Mouse (Mus musculus): Measurements from ENCODE around the gene Serpinb7. TPM values are rescaled to one million over a fixed set of nuclear protein-coding genes. Genes with fewer than 3 reads are reported as not detected.

Serpinb7 gene
- total and polyA plus RNA-seq, 3 experiments, result 0.17 to 0.20 TPM; not detected in 1

DNA sequence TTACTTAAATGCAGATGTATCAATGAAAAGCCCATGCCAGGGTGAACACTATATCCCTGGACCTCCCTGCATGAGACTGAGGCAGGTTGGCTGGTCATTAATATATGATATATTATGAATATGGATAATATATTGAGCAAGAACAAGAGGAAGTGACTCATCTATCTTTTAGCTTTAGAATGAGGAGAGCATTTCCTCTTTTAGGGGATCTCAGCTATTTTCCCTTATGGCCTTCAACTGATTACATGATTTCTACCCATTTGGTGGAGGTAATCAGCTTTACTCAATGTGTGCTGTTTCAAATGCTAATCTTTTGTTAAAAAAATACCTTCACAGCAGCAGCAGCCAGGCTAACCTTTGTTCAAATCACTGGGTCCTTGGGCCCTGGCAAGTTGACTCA lies 18.0 kb upstream of the Serpinb7 start:
- no peak overlapping the region for H3K4me3 ChIP-seq (replicated peaks in 1 of 3; ENCODE audit: low read depth in 2 of 3, low read length in 2 of 3, poor library complexity in 1 of 3)
- H3K4me2 ChIP-seq (ENCODE audit: insufficient read depth, low read depth, poor library complexity, severe bottlenecking), result no peak overlapping the region
- H3K36me3 ChIP-seq (replicated peaks in 1 of 2; ENCODE audit: control insufficient read depth in 1 of 2, insufficient read depth in 1 of 2, low read length in 1 of 2), result no peaks in the 10 kb centered on the region
- in situ Hi-C loops (cut with MboI; ENCODE audit: low pct_ligation_motif_present, low pct_unique_long_range_greater_than_20kb, low sequenced_read_pairs), result no loop called here
- no peak for DNase-seq (ENCODE audit: extremely low read depth)
- H3K79me2 ChIP-seq (replicated peaks; ENCODE audit: control insufficient read depth, extremely low read depth, insufficient read depth, poor library complexity, severe bottlenecking), result no peaks in the 10 kb centered on the region
- dilution Hi-C loops (cut with MboI; ENCODE audit: extremely low pct_ligation_motif_present, extremely low pct_unique_long_range_greater_than_20kb, low sequenced_read_pairs), result no loop called here
- H3K9ac ChIP-seq (ENCODE audit: insufficient read depth, low read depth), result no peak overlapping the region
- no peak overlapping the region for H3K27ac ChIP-seq (ENCODE audit: insufficient read depth, low read depth)
- H3K27me3 ChIP-seq (replicated peaks), result no peaks in the 10 kb centered on the region
- H3K9me3 ChIP-seq (replicated peaks; ENCODE audit: low read length), result no peaks in the 10 kb centered on the region
- TF ChIP-seq RCOR1 (conservative IDR thresholded peaks at IDR 0.05; ENCODE audit: low read depth, low read length), result no peak
- TF ChIP-seq MEF2A (IDR thresholded peaks at IDR 0.05; ENCODE audit: borderline replicate concordance, low read depth, low read length), result no peak
- TF ChIP-seq ZMIZ1 (IDR thresholded peaks at IDR 0.05; ENCODE audit: low read depth, low read length), result no peak
- no peak for TF ChIP-seq ZKSCAN1 (IDR thresholded peaks at IDR 0.05; ENCODE audit: borderline replicate concordance, low read depth, low read length)
- TF ChIP-seq JUND (conservative IDR thresholded peaks at IDR 0.05; ENCODE audit: low read depth, low read length), result no peak
- no peak for TF ChIP-seq HCFC1 (IDR thresholded peaks at IDR 0.05; ENCODE audit: low read depth, low read length)
- no peak for TF ChIP-seq POLR2A (IDR thresholded peaks at IDR 0.05; ENCODE audit: low read depth, low read length)
- TF ChIP-seq GABPA (IDR thresholded peaks at IDR 0.05; ENCODE audit: insufficient replicate concordance, low read depth, low read length), result no peak
- TF ChIP-seq ELF1 (IDR thresholded peaks at IDR 0.05; ENCODE audit: low read depth, low read length), result no peak
- TF ChIP-seq MXI1 (IDR thresholded peaks at IDR 0.05; ENCODE audit: low read depth, low read length), result no peak
- no peak for TF ChIP-seq CTCF (conservative IDR thresholded peaks at IDR 0.05 in 1 of 2, IDR thresholded peaks at IDR 0.05 in 1 of 2; ENCODE audit: low read depth in 2 of 2, low read length in 2 of 2)
- TF ChIP-seq KAT2A (IDR thresholded peaks at IDR 0.05; ENCODE audit: insufficient replicate concordance, low read length), result no peak
- TF ChIP-seq SIN3A (IDR thresholded peaks at IDR 0.05; ENCODE audit: low read length), result no peak
- H3K4me1 ChIP-seq (ENCODE audit: control insufficient read depth in 1 of 2, insufficient read depth in 2 of 2), result peaks cover 3 to 6% of the 10 kb centered on the region in 2 experiments

DNA sequence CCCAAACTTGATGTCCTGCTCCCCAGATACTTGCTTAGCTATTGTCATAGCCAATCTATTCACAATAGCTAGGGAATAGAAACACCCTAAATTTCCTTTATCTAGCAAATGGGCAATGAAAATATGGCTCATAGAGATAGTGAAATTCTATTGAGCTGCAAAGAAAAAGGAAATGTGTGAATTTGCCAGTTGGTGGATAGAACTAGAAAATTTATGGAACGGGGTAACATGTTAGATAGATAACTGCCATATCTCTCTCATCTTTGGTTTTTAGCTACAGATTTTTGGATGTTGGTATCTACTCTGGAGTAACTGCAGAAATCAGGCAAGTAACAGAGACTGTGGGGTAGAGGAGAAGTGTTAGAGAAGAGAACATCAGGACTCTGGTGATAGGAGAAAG lies 17.1 kb upstream of the Serpinb7 start:
- H3K4me1 ChIP-seq (ENCODE audit: control insufficient read depth in 1 of 2, insufficient read depth in 2 of 2), result peaks cover 2% of the 10 kb centered on the region in 2 experiments; a peak in 2 of 4 replicates
- H3K27me3 ChIP-seq (replicated peaks), result no peaks in the 10 kb centered on the region
- no peak overlapping the region for H3K4me3 ChIP-seq (replicated peaks in 1 of 3; ENCODE audit: low read depth in 2 of 3, low read length in 2 of 3, poor library complexity in 1 of 3)
- no peaks in the 10 kb centered on the region for H3K79me2 ChIP-seq (replicated peaks; ENCODE audit: control insufficient read depth, extremely low read depth, insufficient read depth, poor library complexity, severe bottlenecking)
- H3K9me3 ChIP-seq (replicated peaks; ENCODE audit: low read length), result no peaks in the 10 kb centered on the region
- H3K4me2 ChIP-seq (ENCODE audit: insufficient read depth, low read depth, poor library complexity, severe bottlenecking), result no peak overlapping the region
- H3K36me3 ChIP-seq (replicated peaks in 1 of 2; ENCODE audit: control insufficient read depth in 1 of 2, insufficient read depth in 1 of 2, low read length in 1 of 2), result no peaks in the 10 kb centered on the region
- dilution Hi-C loops (cut with MboI; ENCODE audit: extremely low pct_ligation_motif_present, extremely low pct_unique_long_range_greater_than_20kb, low sequenced_read_pairs) (no loop called here), in situ Hi-C loops (cut with MboI; ENCODE audit: low pct_ligation_motif_present, low pct_unique_long_range_greater_than_20kb, low sequenced_read_pairs) (no loop called here)
- H3K9ac ChIP-seq (ENCODE audit: insufficient read depth, low read depth), result no peak overlapping the region
- TF ChIP-seq TBP (conservative IDR thresholded peaks at IDR 0.05; ENCODE audit: low read depth, low read length) (no peak), ETS1 (conservative IDR thresholded peaks at IDR 0.05; ENCODE audit: low read depth, low read length) (no peak), POLR2AphosphoS2 (IDR thresholded peaks at IDR 0.05; ENCODE audit: low read depth, low read length) (no peak), HCFC1 (IDR thresholded peaks at IDR 0.05; ENCODE audit: low read depth, low read length) (no peak), E2F4 (IDR thresholded peaks at IDR 0.05; ENCODE audit: insufficient replicate concordance, low read depth, low read length) (no peak), POLR2A (IDR thresholded peaks at IDR 0.05; ENCODE audit: low read depth, low read length) (no peak), MAFK (IDR thresholded peaks at IDR 0.05; ENCODE audit: insufficient replicate concordance, low read length) (no peak), USF2 (conservative IDR thresholded peaks at IDR 0.05; ENCODE audit: low read depth, low read length) (no peak), ZKSCAN1 (IDR thresholded peaks at IDR 0.05; ENCODE audit: borderline replicate concordance, low read depth, low read length) (no peak), MXI1 (IDR thresholded peaks at IDR 0.05; ENCODE audit: low read depth, low read length) (no peak), NRF1 (IDR thresholded peaks at IDR 0.05; ENCODE audit: low read depth, low read length) (no peak), PAX5 (IDR thresholded peaks at IDR 0.05; ENCODE audit: low read length) (no peak), ZMIZ1 (IDR thresholded peaks at IDR 0.05; ENCODE audit: low read depth, low read length) (no peak), MEF2A (IDR thresholded peaks at IDR 0.05; ENCODE audit: borderline replicate concordance, low read depth, low read length) (no peak), TCF12 (IDR thresholded peaks at IDR 0.05; ENCODE audit: low read depth, low read length) (no peak), BHLHE40 (IDR thresholded peaks at IDR 0.05; ENCODE audit: low read depth, low read length) (no peak), UBTF (IDR thresholded peaks at IDR 0.05; ENCODE audit: low read depth, low read length) (no peak), RAD21 (IDR thresholded peaks at IDR 0.05; ENCODE audit: low read depth, low read length) (no peak), ZNF384 (IDR thresholded peaks at IDR 0.05; ENCODE audit: low read depth, low read length) (no peak)
- no peak for DNase-seq (ENCODE audit: extremely low read depth)
- H3K27ac ChIP-seq (ENCODE audit: insufficient read depth, low read depth), result no peak overlapping the region

All from CH12.LX (cell line).